Mouse (Mus musculus) liver, embryonic 18 days (tissue): Measurements from ENCODE around the gene Tlr12. TPM values are rescaled to one million over a fixed set of nuclear protein-coding genes. Genes with fewer than 3 reads are reported as not detected.

Experiments used
- polyA plus RNA-seq: library from polyadenylated mRNA; depleted of rRNA; stranded (reverse); fragments of >200 nt; gene quantifications from 2 replicates; pipeline ENCODE4 v1.2.3, GENCODE M21; 2012; rRNA removed

Gene Tlr12
- polyA plus RNA-seq, result 1.9 and 2.2 TPM in 2 replicates

DNA sequence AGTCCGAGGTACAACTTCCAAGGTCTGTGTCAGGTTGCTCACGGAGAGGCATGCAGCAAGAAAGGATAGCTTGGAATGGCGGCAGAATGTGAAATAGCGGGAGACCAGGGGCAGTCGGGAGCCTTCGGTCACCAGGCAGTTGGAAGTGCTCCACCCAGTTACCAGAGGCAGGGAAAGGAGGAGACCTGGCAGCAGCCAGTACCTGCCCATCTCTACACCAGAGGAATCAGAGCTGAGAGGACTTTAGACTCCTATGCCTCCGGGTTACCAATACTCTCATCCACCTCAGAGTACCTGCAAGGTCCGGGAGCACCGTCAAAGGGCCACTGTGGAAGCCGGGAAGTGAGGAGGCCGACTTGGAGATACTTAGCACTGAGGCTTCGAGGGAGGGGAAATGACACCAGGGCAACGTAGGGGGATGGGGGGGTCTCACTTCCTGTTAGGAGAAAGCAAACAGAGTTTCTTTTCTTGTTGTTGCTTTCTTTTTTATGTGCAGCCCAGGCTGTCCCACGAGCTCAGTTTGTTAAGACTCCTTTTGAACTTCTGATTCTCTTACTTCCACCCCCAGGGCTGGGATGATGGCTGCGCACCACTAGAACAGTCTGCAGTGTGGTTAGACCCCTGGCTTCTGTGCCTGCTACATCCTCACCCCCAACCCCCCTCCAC, at the start of gene Tlr12:
Tlr12 (minus strand) TSS at position 374 of the 666 bp plus-strand sequence.

DNA sequence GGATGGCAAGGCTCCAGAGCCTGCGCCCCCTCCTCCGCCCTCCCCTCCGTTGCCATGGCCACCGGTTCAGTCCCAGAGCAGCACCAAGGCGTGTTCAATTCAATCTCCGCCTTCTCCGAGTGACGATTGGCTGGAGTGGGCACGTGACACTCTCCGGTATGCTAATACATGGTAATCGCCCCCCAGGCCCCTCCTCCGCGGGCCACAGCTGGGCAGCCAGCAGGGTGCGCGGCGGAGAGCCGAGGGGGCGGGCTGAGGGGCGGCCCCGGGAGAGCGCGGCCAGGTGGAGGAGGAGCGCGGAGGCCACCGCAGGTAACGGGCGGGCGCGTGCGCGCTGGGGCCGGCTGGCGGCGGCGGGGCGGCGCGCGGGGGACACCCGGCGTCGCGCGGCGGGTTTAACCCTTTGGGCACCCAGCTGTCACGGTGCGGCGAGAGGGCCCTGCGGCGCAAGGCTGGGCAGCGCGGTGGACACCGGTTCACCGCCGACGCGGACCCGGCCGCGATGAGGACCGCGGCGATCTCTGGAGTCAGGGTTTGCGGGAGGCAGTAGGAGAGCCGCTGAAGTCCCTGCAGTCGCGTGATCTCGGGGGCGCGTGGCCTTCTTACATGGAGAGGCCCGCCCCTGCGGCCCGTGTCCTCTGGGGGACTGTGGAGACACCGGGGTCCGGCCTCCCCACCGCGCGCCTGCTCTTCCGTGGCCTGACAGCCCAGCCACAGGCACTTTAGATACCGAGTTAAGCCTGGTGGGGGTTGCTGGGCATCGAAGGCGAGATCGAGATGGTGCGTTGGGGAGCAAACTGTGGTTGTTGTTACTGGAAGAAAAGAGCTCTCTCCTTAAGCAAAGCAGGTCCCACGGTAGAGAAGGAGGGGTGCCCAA, 36.3 kb upstream of the Tlr12 start, which contains the start of gene Phc2:
Phc2 (plus strand) TSS at position 198 of the 877 bp plus-strand sequence.

GRCm38 (mm10) chr4:128609925-128610402, 8.5 kb downstream of the Tlr12 start, which contains the start of gene Zscan20:
TSS of gene Zscan20 (minus strand) at chr4:128610098.

Other genes starting within 250 kb of the Tlr12 start
- 0.55 and 0.67 TPM in 2 replicates for gene Zscan20, start 8.5 kb downstream of the Tlr12 start, polyA plus RNA-seq
- gene Phc2, start 36.1 kb upstream of the Tlr12 start, polyA plus RNA-seq, result 16.7 and 17.5 TPM in 2 replicates
- gene A3galt2, start 136.7 kb upstream of the Tlr12 start, polyA plus RNA-seq, result 0.03 and 0.06 TPM in 2 replicates
- gene Zfp362, start 187.4 kb upstream of the Tlr12 start, polyA plus RNA-seq, result 3.4 and 3.8 TPM in 2 replicates